Mouse (Mus musculus) cerebellum, adult 2 months (tissue): ENCODE data around the gene Bpgm.

ENCODE experiments used
- CTCF ChIP-seq: fragments of 200-500 bp; IDR thresholded peaks from 2 replicates; pipeline ENCODE4 v1.5.1; 2011; ENCODE audit warnings: low read depth, mild to moderate bottlenecking, control low read depth, low read length, moderate library complexity, borderline replicate concordance; ENCODE audit not compliant: insufficient read depth
- POLR2A ChIP-seq: fragments of 200-500 bp; IDR thresholded peaks from 2 replicates; pipeline ENCODE4 v1.6.1; 2011; ENCODE audit warnings: low read length, control low read depth, borderline replicate concordance; ENCODE audit not compliant: insufficient read depth

- TF ChIP-seq CTCF, result no peak
- no peak for TF ChIP-seq POLR2A
Measured at GRCm38 (mm10) chr6:34512741-34513140, 36.7 kb downstream of the Bpgm start.
